Mouse (Mus musculus) liver, embryonic 11.5 days (tissue): ENCODE data around the gene Negr1. TPM values are rescaled to one million over a fixed set of nuclear protein-coding genes. Genes with fewer than 3 reads are reported as not detected.

Source experiments
- ATAC-seq: fragments of 200-750 bp; cut with Nextera tagmentation; replicated peaks from 2 replicates; pipeline ENCODE4 v1.8.0; 2017; ENCODE audit warnings: moderate number of reproducible peaks, mild to moderate bottlenecking, moderate TSS enrichment, moderate library complexity; ENCODE audit not compliant: low FRiP score
- DNase-seq: peaks from one replicate; pipeline ENCODE4 v3.0.0-alpha.2; 2017; ENCODE audit warnings: low spot score
- H3K27ac ChIP-seq: fragments of 300-500 bp; sonication (generic); 2 replicates; pipeline ENCODE4 v1.5.1; 2014; ENCODE audit warnings: mild to moderate bottlenecking, low read depth, low read length, control low read depth
- H3K27me3 ChIP-seq: fragments of 300-500 bp; sonication (generic); replicated peaks from 2 replicates; pipeline ENCODE4 v1.6.1; 2014; ENCODE audit warnings: low read length, mixed read lengths; ENCODE audit not compliant: control insufficient read depth, insufficient read depth
- H3K36me3 ChIP-seq: fragments of 300-500 bp; sonication (generic); 2 replicates; pipeline ENCODE4 v1.6.1; 2014; ENCODE audit warnings: mild to moderate bottlenecking, low read length, moderate library complexity, mixed read lengths; ENCODE audit not compliant: control insufficient read depth, insufficient read depth
- H3K4me1 ChIP-seq: fragments of 300-500 bp; sonication (generic); replicated peaks from 2 replicates; pipeline ENCODE4 v1.6.1; 2014; ENCODE audit warnings: low read length, mixed read lengths; ENCODE audit not compliant: control insufficient read depth, insufficient read depth
- H3K4me2 ChIP-seq: fragments of 300-500 bp; sonication (generic); 2 replicates; pipeline ENCODE4 v1.6.1; 2014; ENCODE audit warnings: mild to moderate bottlenecking, control low read depth, moderate library complexity
- H3K4me3 ChIP-seq: fragments of 300-500 bp; sonication (generic); 2 replicates; pipeline ENCODE4 v1.5.1; 2014; ENCODE audit warnings: low read depth, low read length, control low read depth
- H3K9ac ChIP-seq: fragments of 300-500 bp; sonication (generic); 2 replicates; pipeline ENCODE4 v1.6.1; 2014; ENCODE audit warnings: low read depth, low read length, control low read depth
- H3K9me3 ChIP-seq: fragments of 300-500 bp; sonication (generic); 2 replicates; pipeline ENCODE4 v1.6.1; 2016; ENCODE audit warnings: low read length, inconsistent platforms, mixed read lengths; ENCODE audit not compliant: control insufficient read depth
- WGBS: fragments of 180-500 bp; shearing (Covaris S2); extraction: QIAGEN DNeasy Blood & Tissue Kit; methylation state at CpG from one replicate; pipeline ENCODE4 v1.1.7; 2014; 5-methylcytosine and 5-hydroxymethylcytosine counted together
- polyA plus RNA-seq: library from polyadenylated mRNA; unstranded; fragments of >200 nt; fragmentation: Nextera tagmentation; extraction: Ambion mirVana; gene quantifications from 2 replicates; pipeline ENCODE4 v1.2.1, GENCODE M21; 2014

The Negr1 gene
- polyA plus RNA-seq, 1 experiment from 2014 or later: 1.7 TPM

- DNase-seq (no peak), ATAC-seq (no peak)
- Histone ChIP-seq H3K9me3 (no peaks in the 10 kb centered on the region), H3K4me3 (no peak overlapping the region), H3K4me1 (no peaks in the 10 kb centered on the region), H3K27me3 (no peaks in the 10 kb centered on the region), H3K36me3 (no peaks in the 10 kb centered on the region), H3K4me2 (no peak overlapping the region), H3K9ac (no peak overlapping the region), H3K27ac (no peak overlapping the region)
- 82% methylated on average over 4 of the region's 4 CpGs for WGBS
Measured at GRCm38 (mm10) chr3:156710693-156711092, 149.1 kb downstream of the Negr1 start.

DNA sequence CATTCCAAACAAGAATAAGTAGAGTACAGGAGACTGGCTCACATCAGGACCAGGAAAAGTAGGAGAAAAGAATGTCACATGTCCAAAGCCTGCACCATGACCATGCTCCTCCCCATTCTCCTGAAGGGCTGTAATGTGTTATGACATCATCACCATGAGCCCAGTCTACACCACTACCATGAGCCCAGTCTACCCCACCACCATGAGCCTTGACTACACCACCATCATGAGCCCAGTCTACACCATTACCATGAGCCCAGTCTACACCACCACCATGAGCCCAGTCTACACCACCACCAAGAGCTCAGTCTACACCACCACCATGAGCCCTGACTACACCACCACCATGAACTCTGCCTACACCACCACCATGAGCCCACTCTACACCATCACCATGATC, 174.7 kb downstream of the Negr1 start:
- no peaks in the 10 kb centered on the region for H3K9me3 ChIP-seq
- DNase-seq: no peak
- H3K9ac ChIP-seq: no peak overlapping the region
- no peak overlapping the region for H3K4me2 ChIP-seq
- no peaks in the 10 kb centered on the region for H3K36me3 ChIP-seq
- no peak overlapping the region for H3K4me3 ChIP-seq
- no peaks in the 10 kb centered on the region for H3K27me3 ChIP-seq
- H3K27ac ChIP-seq: no peak overlapping the region
- 0 out of 2 replicates have a peak, but pooled peaks have one; percentile 15 for ATAC-seq
- no peaks in the 10 kb centered on the region for H3K4me1 ChIP-seq

- H3K9me3 ChIP-seq: no peaks in the 10 kb centered on the region
- no peaks in the 10 kb centered on the region for H3K36me3 ChIP-seq
- no peak overlapping the region for H3K27ac ChIP-seq
- ATAC-seq: no peak
- H3K9ac ChIP-seq: no peak overlapping the region
- WGBS: 73% methylated on average over 3 of the region's 3 CpGs
- H3K27me3 ChIP-seq: no peaks in the 10 kb centered on the region
- DNase-seq: no peak
- H3K4me3 ChIP-seq: no peak overlapping the region
- H3K4me2 ChIP-seq: no peak overlapping the region
- H3K4me1 ChIP-seq: no peaks in the 10 kb centered on the region
Measured at GRCm38 (mm10) chr3:156739529-156739928, 177.9 kb downstream of the Negr1 start.

GRCm38 (mm10) chr3:156743266-156743665, 181.7 kb downstream of the Negr1 start:
- H3K27me3 ChIP-seq: no peaks in the 10 kb centered on the region
- DNase-seq: no peak
- H3K4me3 ChIP-seq: no peak overlapping the region
- no peaks in the 10 kb centered on the region for H3K36me3 ChIP-seq
- WGBS: 78% methylated on average over 1 of the region's 1 CpGs
- no peak for ATAC-seq
- H3K9ac ChIP-seq: no peak overlapping the region
- no peaks in the 10 kb centered on the region for H3K4me1 ChIP-seq
- no peak overlapping the region for H3K27ac ChIP-seq
- no peak overlapping the region for H3K4me2 ChIP-seq
- H3K9me3 ChIP-seq: no peaks in the 10 kb centered on the region

DNA sequence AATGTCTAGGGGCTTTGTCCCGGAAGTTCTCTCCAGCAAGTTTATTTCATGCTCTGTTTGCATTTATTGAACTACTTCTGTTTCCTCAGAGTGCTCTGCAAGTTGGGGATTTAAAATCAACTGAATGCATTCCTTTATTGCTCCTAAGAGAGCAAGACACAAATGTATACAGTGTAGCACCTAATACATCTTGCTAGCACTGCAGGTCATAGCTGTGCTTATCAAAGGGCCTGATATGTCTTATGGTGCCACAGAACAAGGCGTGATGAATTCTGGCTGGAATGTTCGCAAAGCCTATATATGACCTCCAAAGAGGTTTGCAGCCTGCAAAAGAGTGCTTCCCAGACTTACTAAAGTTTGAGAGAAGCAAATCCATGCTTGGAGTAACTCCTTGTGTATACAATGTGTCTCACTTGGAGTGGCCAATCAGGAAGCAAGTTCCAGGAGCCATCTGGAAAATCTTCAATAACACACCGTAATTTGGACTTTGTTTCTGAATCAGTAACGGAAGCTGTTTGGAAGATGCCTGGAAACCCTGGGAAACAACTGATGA, 183.7 kb downstream of the Negr1 start:
- Histone ChIP-seq H3K9ac (no peak overlapping the region), H3K9me3 (no peaks in the 10 kb centered on the region), H3K27me3 (no peaks in the 10 kb centered on the region), H3K4me3 (no peak overlapping the region), H3K4me2 (no peak overlapping the region), H3K27ac (no peak overlapping the region), H3K4me1 (no peaks in the 10 kb centered on the region), H3K36me3 (no peaks in the 10 kb centered on the region)
- no peak for DNase-seq
- no peak for ATAC-seq
- WGBS: 66% methylated on average over 5 of the region's 5 CpGs

DNA sequence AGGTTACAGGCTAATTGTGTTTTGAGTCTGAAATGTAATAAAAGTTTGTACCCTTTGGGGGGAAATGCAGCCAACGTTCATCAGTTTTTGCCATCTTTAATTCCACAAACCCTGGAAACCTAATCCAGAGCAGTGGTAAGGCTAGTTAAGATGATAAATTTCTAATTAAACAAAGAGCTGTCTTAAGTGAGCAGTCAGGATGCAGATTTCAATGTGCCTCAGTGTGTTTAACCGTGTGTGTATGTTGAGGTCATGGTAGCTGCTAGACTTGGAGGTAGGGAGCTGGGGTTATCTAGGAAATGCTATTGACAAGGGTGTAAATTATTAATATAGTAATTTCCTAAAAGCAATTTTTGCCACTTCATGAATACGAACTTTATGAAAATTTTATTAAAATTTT, 185.9 kb downstream of the Negr1 start:
- Histone ChIP-seq H3K4me2 (no peak overlapping the region), H3K4me1 (no peaks in the 10 kb centered on the region), H3K9me3 (no peaks in the 10 kb centered on the region), H3K4me3 (no peak overlapping the region), H3K36me3 (no peaks in the 10 kb centered on the region), H3K9ac (no peak overlapping the region), H3K27me3 (no peaks in the 10 kb centered on the region), H3K27ac (no peak overlapping the region)
- WGBS: 76% methylated on average over 3 of the region's 3 CpGs
- ATAC-seq: no peak
- no peak for DNase-seq

DNA sequence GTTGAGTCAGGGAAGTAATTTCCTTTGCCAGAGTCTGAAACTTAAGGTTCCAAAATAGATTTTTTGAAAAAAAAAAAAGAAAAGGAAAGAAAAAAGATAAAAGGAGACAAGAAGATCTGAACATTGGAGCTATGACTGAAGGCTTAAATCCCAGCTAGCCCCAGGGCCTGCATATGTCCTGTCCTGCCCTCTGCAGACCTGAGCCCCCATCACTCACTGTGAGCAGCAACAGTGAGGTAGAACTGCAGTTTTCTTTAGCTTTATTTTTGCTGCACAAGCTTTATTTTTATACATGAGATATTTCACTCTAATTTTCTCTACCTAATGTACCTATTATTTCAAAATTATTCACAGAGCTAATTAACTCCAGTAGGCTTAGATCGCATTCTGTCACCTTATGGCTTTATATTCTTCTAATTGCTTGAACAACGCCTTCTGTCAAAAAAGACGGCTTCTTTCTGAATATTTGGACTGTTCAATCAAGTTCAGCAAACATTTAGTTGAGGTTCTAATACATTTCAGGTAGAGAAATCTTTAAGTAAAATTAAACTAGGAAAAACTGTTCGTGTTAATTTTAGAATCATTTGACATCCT, 192.3 kb downstream of the Negr1 start:
- Histone ChIP-seq H3K27me3 (no peaks in the 10 kb centered on the region), H3K36me3 (no peaks in the 10 kb centered on the region), H3K9me3 (no peaks in the 10 kb centered on the region), H3K9ac (no peak overlapping the region), H3K4me3 (no peak overlapping the region), H3K27ac (no peak overlapping the region), H3K4me1 (no peaks in the 10 kb centered on the region), H3K4me2 (no peak overlapping the region)
- no peak for ATAC-seq
- 84% methylated on average over 4 of the region's 4 CpGs for WGBS
- no peak for DNase-seq

GRCm38 (mm10) chr3:156754790-156755530, 193.4 kb downstream of the Negr1 start:
- no peak for ATAC-seq
- H3K9ac ChIP-seq: no peak overlapping the region
- H3K4me1 ChIP-seq: no peaks in the 10 kb centered on the region
- no peaks in the 10 kb centered on the region for H3K36me3 ChIP-seq
- WGBS: 58% methylated on average over 1 of the region's 1 CpGs
- DNase-seq: no peak
- H3K4me3 ChIP-seq: no peak overlapping the region
- no peak overlapping the region for H3K4me2 ChIP-seq
- no peaks in the 10 kb centered on the region for H3K9me3 ChIP-seq
- no peak overlapping the region for H3K27ac ChIP-seq
- no peaks in the 10 kb centered on the region for H3K27me3 ChIP-seq

DNA sequence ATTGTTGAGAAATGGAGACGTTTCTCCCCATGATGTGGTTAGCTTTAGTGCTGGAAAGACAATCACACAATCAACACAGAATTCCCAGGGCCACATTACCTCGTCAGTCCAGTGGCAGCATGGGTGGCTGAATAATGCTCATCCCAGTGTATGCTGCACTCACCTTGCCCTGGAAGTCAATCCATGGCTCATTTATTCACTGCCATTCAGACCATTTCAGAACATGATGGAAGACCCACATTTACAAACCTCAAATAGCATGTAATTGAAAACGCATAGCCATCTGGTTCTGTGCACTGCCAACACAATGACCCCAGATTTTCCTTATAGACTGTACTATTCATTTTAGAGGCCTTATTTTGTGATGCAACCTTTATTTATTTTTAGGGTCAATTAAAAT, 203.4 kb downstream of the Negr1 start:
- no peak for ATAC-seq
- Histone ChIP-seq H3K9ac (no peak overlapping the region), H3K4me1 (no peaks in the 10 kb centered on the region), H3K9me3 (no peaks in the 10 kb centered on the region), H3K4me2 (no peak overlapping the region), H3K27ac (no peak overlapping the region), H3K36me3 (no peaks in the 10 kb centered on the region), H3K4me3 (no peak overlapping the region), H3K27me3 (no peaks in the 10 kb centered on the region)
- 70% methylated on average over 3 of the region's 3 CpGs for WGBS
- no peak for DNase-seq
